18 mouse cellular contexts compared by ENCODE assay signal in genomic region chrX:164952601-164953375, GRCm38 (mm10). TPM values are rescaled to one million over a fixed set of nuclear protein-coding genes. Genes with fewer than 3 reads are reported as not detected.
DNase-seq lines count a peak whose midpoint lies in the region; ATAC-seq lines count a peak whose summit lies in the region.
"Had no signal": no experiment of that assay in that cellular context is flagged by ENCODE, and none has a peak within 500 bp of the region (broad histone marks: within the 10 kb centered on the region; RNA-seq: fewer than 3 reads in every experiment).

No protein-coding gene starts in this region.

- no peaks in the 10 kb centered on the region for H3K27me3 ChIP-seq in forebrain, embryonic 16.5 days (replicated peaks; ENCODE audit: control insufficient read depth, insufficient read depth, low read length)
- H3K27me3 ChIP-seq in forebrain, embryonic 10.5 days (ENCODE audit: poor library complexity, severe bottlenecking), result peaks cover 23% of the 10 kb centered on the region
- no peaks in the 10 kb centered on the region for H3K27me3 ChIP-seq in heart, embryonic 10.5 days (ENCODE audit: insufficient read depth, poor library complexity, severe bottlenecking)
- no peaks in the 10 kb centered on the region for H3K27me3 ChIP-seq in heart, embryonic 16.5 days (ENCODE audit: control insufficient read depth, insufficient read depth, low read length)
- H3K27me3 ChIP-seq: intestine, embryonic 15.5 days; midbrain, embryonic 15.5 days had no signal

- H3K9me3 ChIP-seq in forebrain, embryonic 16.5 days (ENCODE audit: control insufficient read depth, low read length), result no peaks in the 10 kb centered on the region
- H3K9me3 ChIP-seq in forebrain, embryonic 10.5 days, result no peaks in the 10 kb centered on the region
- no peaks in the 10 kb centered on the region for H3K9me3 ChIP-seq in heart, embryonic 10.5 days
- H3K9me3 ChIP-seq in heart, embryonic 16.5 days (replicated peaks; ENCODE audit: control insufficient read depth, low read length), result no peaks in the 10 kb centered on the region
- H3K9me3 ChIP-seq: intestine, embryonic 15.5 days; midbrain, embryonic 15.5 days had no signal

- H3K27ac ChIP-seq in forebrain, embryonic 16.5 days (ENCODE audit: low read length), result peak overlapping the region; percentile 44
- H3K27ac ChIP-seq in forebrain, embryonic 10.5 days, result no peak overlapping the region
- no peak overlapping the region for H3K27ac ChIP-seq in heart, embryonic 10.5 days
- H3K27ac ChIP-seq in heart, embryonic 16.5 days (ENCODE audit: low read length), result peak overlapping the region; percentile 4; the same call in 1 of the 2 replicates
- H3K27ac ChIP-seq: intestine, embryonic 15.5 days; midbrain, embryonic 15.5 days had no signal

- WGBS in forebrain, embryonic 16.5 days, result 70% methylated on average over 5 of the region's 5 CpGs
- WGBS in forebrain, embryonic 10.5 days, result 80% methylated on average over 5 of the region's 5 CpGs
- WGBS in heart, embryonic 10.5 days, result 76% methylated on average over 5 of the region's 5 CpGs
- 65% methylated on average over 5 of the region's 5 CpGs for WGBS in heart, embryonic 16.5 days

- no peak overlapping the region for H3K4me3 ChIP-seq in forebrain, embryonic 16.5 days (replicated peaks; ENCODE audit: low read length)
- no peak overlapping the region for H3K4me3 ChIP-seq in forebrain, embryonic 10.5 days
- no peak overlapping the region for H3K4me3 ChIP-seq in heart, embryonic 10.5 days
- H3K4me3 ChIP-seq in heart, embryonic 16.5 days (ENCODE audit: low read length), result no peak overlapping the region
- H3K4me3 ChIP-seq: intestine, embryonic 15.5 days; midbrain, embryonic 15.5 days had no signal

- ATAC-seq in forebrain, embryonic 16.5 days, result no peak
- no peak for ATAC-seq in heart, embryonic 16.5 days (replicated peaks; ENCODE audit: extremely low read depth, insufficient read depth, low FRiP score)
- ATAC-seq: activated CD4-positive, CD25-positive, alpha-beta regulatory T cell, adult 4 months; intestine, embryonic 15.5 days; midbrain, embryonic 15.5 days had no signal

- no peak overlapping the region for H3K4me2 ChIP-seq in forebrain, embryonic 16.5 days (ENCODE audit: low read length)
- no peak overlapping the region for H3K4me2 ChIP-seq in heart, embryonic 16.5 days (ENCODE audit: low read depth, low read length)
- H3K4me2 ChIP-seq: intestine, embryonic 15.5 days; midbrain, embryonic 15.5 days had no signal

- no peak overlapping the region for H3K9ac ChIP-seq in forebrain, embryonic 16.5 days (replicated peaks; ENCODE audit: low read depth, low read length)
- no peak overlapping the region for H3K9ac ChIP-seq in heart, embryonic 16.5 days (ENCODE audit: low read length)
- H3K9ac ChIP-seq: intestine, embryonic 15.5 days; midbrain, embryonic 15.5 days had no signal

- H3K4me1 ChIP-seq in forebrain, embryonic 16.5 days (replicated peaks; ENCODE audit: control insufficient read depth, insufficient read depth, low read length), result no peaks in the 10 kb centered on the region
- no peaks in the 10 kb centered on the region for H3K4me1 ChIP-seq in forebrain, embryonic 10.5 days
- H3K4me1 ChIP-seq in heart, embryonic 10.5 days, result no peaks in the 10 kb centered on the region
- no peaks in the 10 kb centered on the region for H3K4me1 ChIP-seq in heart, embryonic 16.5 days (ENCODE audit: control insufficient read depth, insufficient read depth, low read length)
- H3K4me1 ChIP-seq: intestine, embryonic 15.5 days; midbrain, embryonic 15.5 days had no signal

- no peak for DNase-seq in forebrain, embryonic 10.5 days (ENCODE audit: extremely low spot score, low spot score)
- peak; percentile 33 to 64 for DNase-seq in heart, adult 9 months (ENCODE audit: low spot score in 2 of 2)
- no peak for DNase-seq in heart, embryonic 10.5 days (ENCODE audit: low spot score)
- DNase-seq in adipocyte (ENCODE audit: low spot score), result peak; percentile 60
- no peak for DNase-seq in right cerebral cortex, postnatal 14 days
- DNase-seq in cerebellum, adult 18-20 months, result no peak
- DNase-seq: cerebellum, postnatal 25 days; gastrocnemius, postnatal 14 days; liver; thymus, postnatal 4 days had no signal

- no peaks in the 10 kb centered on the region for H3K36me3 ChIP-seq in forebrain, embryonic 16.5 days (ENCODE audit: control insufficient read depth, insufficient read depth)
- H3K36me3 ChIP-seq in forebrain, embryonic 10.5 days (replicated peaks), result peaks cover 9% of the 10 kb centered on the region
- H3K36me3 ChIP-seq in heart, embryonic 10.5 days, result peaks cover 5% of the 10 kb centered on the region; the same call in 1 of the 2 replicates
- H3K36me3 ChIP-seq in heart, embryonic 16.5 days (ENCODE audit: control insufficient read depth, insufficient read depth), result no peaks in the 10 kb centered on the region
- H3K36me3 ChIP-seq: intestine, embryonic 15.5 days; midbrain, embryonic 15.5 days had no signal

RNA-seq across cellular contexts. Expression of gene Mospd2, which starts 27.4 kb away (rescaled TPM):
- 17.2 and 17.5 TPM in 2 replicates for polyA plus RNA-seq in forebrain, embryonic 16.5 days (2015; fragmentation: Nextera tagmentation; extraction: Ambion mirVana)
- polyA plus RNA-seq in forebrain, embryonic 10.5 days (2016; fragmentation: Nextera tagmentation; extraction: Ambion mirVana), result 11.9 and 12.8 TPM in 2 replicates
- 10.9 and 11.4 TPM in 2 replicates for polyA plus RNA-seq in heart, embryonic 10.5 days (2016; fragmentation: Nextera tagmentation; extraction: Ambion mirVana)
- 10.0 and 10.6 TPM in 2 replicates for polyA plus RNA-seq in heart, embryonic 16.5 days (2015; fragmentation: Nextera tagmentation; extraction: Ambion mirVana)

RNA-seq across cellular contexts. Expression of gene Fancb, which starts 27.6 kb away (rescaled TPM):
- polyA plus RNA-seq in forebrain, embryonic 16.5 days (2015; fragmentation: Nextera tagmentation; extraction: Ambion mirVana), result 5.7 TPM in 2 replicates
- polyA plus RNA-seq in forebrain, embryonic 10.5 days (2016; fragmentation: Nextera tagmentation; extraction: Ambion mirVana), result 11.6 and 12.3 TPM in 2 replicates
- 8.7 and 8.9 TPM in 2 replicates for polyA plus RNA-seq in heart, embryonic 10.5 days (2016; fragmentation: Nextera tagmentation; extraction: Ambion mirVana)
- polyA plus RNA-seq in heart, embryonic 16.5 days (2015; fragmentation: Nextera tagmentation; extraction: Ambion mirVana), result 5.2 and 5.4 TPM in 2 replicates

RNA-seq across cellular contexts. Expression of gene Gm17604, which starts 51.8 kb away (rescaled TPM):
- not detected in 2 replicates for polyA plus RNA-seq in forebrain, embryonic 16.5 days (2015; fragmentation: Nextera tagmentation; extraction: Ambion mirVana)
- not detected in 2 replicates for polyA plus RNA-seq in forebrain, embryonic 10.5 days (2016; fragmentation: Nextera tagmentation; extraction: Ambion mirVana)
- polyA plus RNA-seq in heart, embryonic 10.5 days (2016; fragmentation: Nextera tagmentation; extraction: Ambion mirVana), result not detected in 2 replicates
- not detected in 2 replicates for polyA plus RNA-seq in heart, embryonic 16.5 days (2015; fragmentation: Nextera tagmentation; extraction: Ambion mirVana)
- polyA plus RNA-seq: activated CD4-positive, CD25-positive, alpha-beta regulatory T cell, adult 4 months; embryonic facial prominence, embryonic 11.5 days; hindbrain, embryonic 11.5 days; intestine, embryonic 15.5 days; midbrain, embryonic 15.5 days; testis, adult 2 months had no signal

Comparison
In these comparisons a context has a peak if more than half of its experiments do, and no peak if none do; other contexts are left out.
1. H3K27ac ChIP-seq: peak in forebrain, embryonic 16.5 days (single experiment) and heart, embryonic 16.5 days (single experiment); none in forebrain, embryonic 10.5 days (single experiment) and heart, embryonic 10.5 days (single experiment).
2. DNase-seq: peak in heart, adult 9 months (2 of 2) and adipocyte (single experiment); none in forebrain, embryonic 10.5 days (single experiment), heart, embryonic 10.5 days (single experiment), right cerebral cortex, postnatal 14 days (single experiment) and cerebellum, adult 18-20 months (0 of 2).